ENCODE assay signal across 8 mouse cellular contexts in genomic region chr4:152185137-152185509, GRCm38 (mm10). TPM values are rescaled to one million over a fixed set of nuclear protein-coding genes. Genes with fewer than 3 reads are reported as not detected.
DNase-seq lines count a peak whose midpoint lies in the region; ATAC-seq and TF ChIP-seq lines count a peak whose summit lies in the region.

No protein-coding gene starts in this region.

- no peaks in the 10 kb centered on the region for H3K27me3 ChIP-seq in ES-Bruce4 (ENCODE audit: control insufficient read depth, insufficient read depth, low read length, poor library complexity, severe bottlenecking)
- H3K27me3 ChIP-seq in heart, adult 2 months (ENCODE audit: control insufficient read depth, insufficient read depth, low read length): no peaks in the 10 kb centered on the region
- peaks cover 2% of the 10 kb centered on the region; the same call in 1 of the 2 replicates for H3K27me3 ChIP-seq in limb, embryonic 12.5 days
- no peaks in the 10 kb centered on the region for H3K27me3 ChIP-seq in midbrain, embryonic 15.5 days (replicated peaks)

- no peak overlapping the region for H3K27ac ChIP-seq in ES-Bruce4 (ENCODE audit: insufficient read depth, low read length)
- no peak overlapping the region for H3K27ac ChIP-seq in bone marrow, adult 2 months (ENCODE audit: control insufficient read depth, insufficient read depth, low read depth, low read length, poor library complexity)
- H3K27ac ChIP-seq in heart, adult 2 months: peak overlapping the region; percentile 82
- H3K27ac ChIP-seq in limb, embryonic 12.5 days: peak overlapping the region; percentile 92
- H3K27ac ChIP-seq in midbrain, embryonic 15.5 days: peak overlapping the region; percentile 66; the same call in 1 of the 2 replicates

- no peaks in the 10 kb centered on the region for H3K9me3 ChIP-seq in ES-Bruce4 (replicated peaks; ENCODE audit: control insufficient read depth, insufficient read depth, low read length, poor library complexity, severe bottlenecking)
- no peaks in the 10 kb centered on the region for H3K9me3 ChIP-seq in limb, embryonic 12.5 days
- no peaks in the 10 kb centered on the region for H3K9me3 ChIP-seq in midbrain, embryonic 15.5 days

- intact Hi-C loops in heart, adult 2 months (cut with DNase I): loop anchor here (2.0 kb wide), 1 partner anchor 28 kb away; no protein-coding TSS in a partner anchor

- H3K36me3 ChIP-seq in ES-Bruce4 (ENCODE audit: control insufficient read depth, insufficient read depth, low read length, poor library complexity, severe bottlenecking): peaks cover 3% of the 10 kb centered on the region; the same call in 1 of the 2 replicates
- H3K36me3 ChIP-seq in heart, adult 2 months (ENCODE audit: control insufficient read depth, insufficient read depth, low read length): no peaks in the 10 kb centered on the region
- no peaks in the 10 kb centered on the region for H3K36me3 ChIP-seq in limb, embryonic 12.5 days
- H3K36me3 ChIP-seq in midbrain, embryonic 15.5 days (replicated peaks): no peaks in the 10 kb centered on the region; the same call in 1 of the 2 replicates

- no peak for TF ChIP-seq POLR2A in ES-Bruce4 (IDR thresholded peaks at IDR 0.05; ENCODE audit: insufficient read depth, low read length)
- TF ChIP-seq POLR2A in bone marrow, adult 2 months (IDR thresholded peaks at IDR 0.05; ENCODE audit: borderline replicate concordance, control insufficient read depth, low read depth, low read length): no peak
- TF ChIP-seq POLR2A in heart, adult 2 months (IDR thresholded peaks at IDR 0.05; ENCODE audit: insufficient read depth, low read depth, low read length): peak; percentile 36; the same call in 1 of the 2 replicates

- peak in 1 of 2 experiments; percentile 44 for DNase-seq in heart, adult 2 months
- DNase-seq in cerebellum, adult 9-10 months: no peak
- no peak for DNase-seq in layer of hippocampus, postnatal 36 days

- no peak overlapping the region for H3K9ac ChIP-seq in ES-Bruce4 (ENCODE audit: low read depth, poor library complexity, severe bottlenecking)
- H3K9ac ChIP-seq in heart, adult 2 months (ENCODE audit: low read depth, low read length): no peak overlapping the region; the same call in 1 of the 2 replicates
- H3K9ac ChIP-seq in limb, embryonic 12.5 days (replicated peaks): peak overlapping the region; percentile 57; the same call in 1 of the 2 replicates
- no peak overlapping the region for H3K9ac ChIP-seq in midbrain, embryonic 15.5 days

- WGBS in bone marrow, adult 2 months: 19% methylated on average over 3 of the region's 3 CpGs
- WGBS in heart, adult 2 months: 9% methylated on average over 3 of the region's 3 CpGs
- WGBS in limb, embryonic 12.5 days: 5% methylated on average over 3 of the region's 3 CpGs
- 15% methylated on average over 3 of the region's 3 CpGs for WGBS in midbrain, embryonic 15.5 days

- TF ChIP-seq CTCF in ES-Bruce4 (IDR thresholded peaks at IDR 0.05; ENCODE audit: low read depth, low read length): peak; percentile 56
- peak; percentile 25; the same call in 1 of the 2 replicates for TF ChIP-seq CTCF in bone marrow, adult 2 months (IDR thresholded peaks at IDR 0.05; ENCODE audit: control insufficient read depth, insufficient read depth, low read length)
- TF ChIP-seq CTCF in heart, adult 2 months (IDR thresholded peaks at IDR 0.05): peak; percentile 49

- peaks cover 2% of the 10 kb centered on the region for H3K4me1 ChIP-seq in ES-Bruce4 (ENCODE audit: control insufficient read depth, insufficient read depth, low read length)
- H3K4me1 ChIP-seq in bone marrow, adult 2 months (ENCODE audit: control insufficient read depth, insufficient read depth, low read length): peaks cover 14% of the 10 kb centered on the region
- H3K4me1 ChIP-seq in heart, adult 2 months (ENCODE audit: control insufficient read depth, insufficient read depth, low read length): peaks cover 25% of the 10 kb centered on the region
- peaks cover 24% of the 10 kb centered on the region for H3K4me1 ChIP-seq in limb, embryonic 12.5 days (replicated peaks)
- peaks cover 27% of the 10 kb centered on the region for H3K4me1 ChIP-seq in midbrain, embryonic 15.5 days

- H3K4me3 ChIP-seq in ES-Bruce4 (ENCODE audit: low read depth, low read length): 0 out of 2 replicates have a peak overlapping the region, but pooled peaks have one; percentile 15
- no peak overlapping the region for H3K4me3 ChIP-seq in bone marrow, adult 2 months (replicated peaks; ENCODE audit: control insufficient read depth, low read depth, low read length)
- no peak overlapping the region; the same call in 1 of the 2 replicates for H3K4me3 ChIP-seq in heart, adult 2 months
- peak overlapping the region; percentile 27; the same call in 1 of the 2 replicates for H3K4me3 ChIP-seq in limb, embryonic 12.5 days (replicated peaks)
- H3K4me3 ChIP-seq in midbrain, embryonic 15.5 days: no peak overlapping the region

- no peaks in the 10 kb centered on the region for H3K79me2 ChIP-seq in heart, adult 2 months (replicated peaks; ENCODE audit: control insufficient read depth, insufficient read depth, low read length)

- peak overlapping the region; percentile 58 for H3K4me2 ChIP-seq in limb, embryonic 12.5 days
- peak overlapping the region; percentile 26; the same call in 1 of the 2 replicates for H3K4me2 ChIP-seq in midbrain, embryonic 15.5 days

- TF ChIP-seq EP300 in ES-Bruce4 (IDR thresholded peaks at IDR 0.05; ENCODE audit: insufficient read depth, low read depth, low read length): peak; percentile 38; the same call in 1 of the 2 replicates
- 0 out of 2 replicates have a peak, but pooled peaks have one; percentile 17 for TF ChIP-seq EP300 in heart, adult 2 months (IDR thresholded peaks at IDR 0.05; ENCODE audit: insufficient read depth, low read depth, low read length)

- peak; percentile 64 for ATAC-seq in limb, embryonic 12.5 days (ENCODE audit: insufficient number of reproducible peaks, insufficient read depth, low FRiP score, low TSS enrichment, low read depth)
- peak; percentile 16 for ATAC-seq in midbrain, embryonic 15.5 days (replicated peaks)
- ATAC-seq in activated CD4-positive, CD25-positive, alpha-beta regulatory T cell, adult 4 months: no peak

RNA-seq across cellular contexts. Expression of gene Acot7, which starts 7.2 kb away (rescaled TPM):
- 49.5 and 52.6 TPM in 2 replicates for polyA plus RNA-seq in ES-Bruce4 (2011; ENCODE audit: insufficient read depth, insufficient read length, low read depth, missing spikeins)
- 12.4 and 32.0 TPM in 2 replicates for polyA plus RNA-seq in bone marrow, adult 2 months (2011; ENCODE audit: insufficient read depth, insufficient read length, low replicate concordance, missing spikeins)
- 10 to 100 TPM; 58.1 to 64.8 TPM for total RNA-seq in heart, adult 2 months (2021)
- 51.7 and 65.0 TPM in 2 replicates for polyA plus RNA-seq in heart, adult 2 months (2012; rRNA removed)
- 37.6 and 40.2 TPM in 2 replicates for polyA plus RNA-seq in limb, embryonic 12.5 days (2016; fragmentation: Nextera tagmentation; extraction: Ambion mirVana)
- 409 and 418 TPM in 2 replicates for polyA plus RNA-seq in midbrain, embryonic 15.5 days (2015; fragmentation: Nextera tagmentation; extraction: Ambion mirVana)
- 100 to 1,000 TPM; 134 to 172 TPM for polyA plus RNA-seq in activated CD4-positive, CD25-positive, alpha-beta regulatory T cell, adult 4 months (2017; shearing (Covaris generic))
- 100 to 1,000 TPM; 331 to 345 TPM for total RNA-seq in layer of hippocampus, postnatal 36 days (2021)

RNA-seq across cellular contexts. Expression of gene Hes2, which starts 26.5 kb away (rescaled TPM):
- 0.39 TPM in 1 of 2 replicates, not detected in the other for polyA plus RNA-seq in ES-Bruce4 (2011; ENCODE audit: insufficient read depth, insufficient read length, low read depth, missing spikeins)
- polyA plus RNA-seq in bone marrow, adult 2 months (2011; ENCODE audit: insufficient read depth, insufficient read length, low replicate concordance, missing spikeins): not detected in 2 replicates
- total RNA-seq in heart, adult 2 months (2021): not detected
- polyA plus RNA-seq in heart, adult 2 months (2012; rRNA removed): not detected in 2 replicates
- polyA plus RNA-seq in limb, embryonic 12.5 days (2016; fragmentation: Nextera tagmentation; extraction: Ambion mirVana): not detected in 2 replicates
- not detected in 2 replicates for polyA plus RNA-seq in midbrain, embryonic 15.5 days (2015; fragmentation: Nextera tagmentation; extraction: Ambion mirVana)
- not detected for polyA plus RNA-seq in activated CD4-positive, CD25-positive, alpha-beta regulatory T cell, adult 4 months (2017; shearing (Covaris generic))
- total RNA-seq in layer of hippocampus, postnatal 36 days (2021): not detected

RNA-seq across cellular contexts. Expression of gene Espn, which starts 33.0 kb away (rescaled TPM):
- 18.8 and 19.3 TPM in 2 replicates for polyA plus RNA-seq in ES-Bruce4 (2011; ENCODE audit: insufficient read depth, insufficient read length, low read depth, missing spikeins)
- polyA plus RNA-seq in bone marrow, adult 2 months (2011; ENCODE audit: insufficient read depth, insufficient read length, low replicate concordance, missing spikeins): 0.61 TPM in 1 of 2 replicates, not detected in the other
- 1 to 10 TPM; 2.4 to 2.5 TPM for total RNA-seq in heart, adult 2 months (2021)
- polyA plus RNA-seq in heart, adult 2 months (2012; rRNA removed): 2.7 and 3.2 TPM in 2 replicates
- 1.9 and 2.3 TPM in 2 replicates for polyA plus RNA-seq in limb, embryonic 12.5 days (2016; fragmentation: Nextera tagmentation; extraction: Ambion mirVana)
- polyA plus RNA-seq in midbrain, embryonic 15.5 days (2015; fragmentation: Nextera tagmentation; extraction: Ambion mirVana): 0.13 and 0.19 TPM in 2 replicates
- 1 to 10 TPM; 6.9 to 8.3 TPM for polyA plus RNA-seq in activated CD4-positive, CD25-positive, alpha-beta regulatory T cell, adult 4 months (2017; shearing (Covaris generic))
- 1 to 10 TPM; 1.4 to 1.5 TPM for total RNA-seq in layer of hippocampus, postnatal 36 days (2021)

Comparison
In these comparisons a context has a peak if more than half of its experiments do, and no peak if none do; other contexts are left out.
1. H3K27ac ChIP-seq: peak in heart, adult 2 months (single experiment), limb, embryonic 12.5 days (single experiment) and midbrain, embryonic 15.5 days (single experiment); none in ES-Bruce4 (single experiment) and bone marrow, adult 2 months (single experiment).
2. H3K4me3 ChIP-seq: peak in ES-Bruce4 (single experiment) and limb, embryonic 12.5 days (single experiment); none in bone marrow, adult 2 months (single experiment), heart, adult 2 months (single experiment) and midbrain, embryonic 15.5 days (single experiment).
3. Peak in every context shown above with its lines, with median percentiles within 50 percentile points of each other: CTCF ChIP-seq.